Mouse (Mus musculus): ENCODE measurements at regions not wholly inside any gene's neighbourhood (a gene's known extent, or its start where the extent isn't known, plus 50 kb on each side); places are given as distances from the start of the nearest gene placed in this dataset.
"Not testable (repeated sequence)": the region's sequence is repeated elsewhere in the genome, so short reads cannot be mapped to it uniquely, and the experiment has no call there.

- peak; percentile 9 for DNase-seq
Observed at GRCm38 (mm10) chr4:66691598-66692220, 135.7 kb upstream of the Tlr4 start.

- no peak for DNase-seq
Observed at GRCm38 (mm10) chr4:66693982-66694578, 133.3 kb upstream of the Tlr4 start.

GRCm38 (mm10) chr4:66715821-66716760 lies 111.3 kb upstream of the Tlr4 start:
- DNase-seq, result no peak

- no peak for DNase-seq
Observed at GRCm38 (mm10) chr4:66737407-66737806, 90.0 kb upstream of the Tlr4 start.

DNA sequence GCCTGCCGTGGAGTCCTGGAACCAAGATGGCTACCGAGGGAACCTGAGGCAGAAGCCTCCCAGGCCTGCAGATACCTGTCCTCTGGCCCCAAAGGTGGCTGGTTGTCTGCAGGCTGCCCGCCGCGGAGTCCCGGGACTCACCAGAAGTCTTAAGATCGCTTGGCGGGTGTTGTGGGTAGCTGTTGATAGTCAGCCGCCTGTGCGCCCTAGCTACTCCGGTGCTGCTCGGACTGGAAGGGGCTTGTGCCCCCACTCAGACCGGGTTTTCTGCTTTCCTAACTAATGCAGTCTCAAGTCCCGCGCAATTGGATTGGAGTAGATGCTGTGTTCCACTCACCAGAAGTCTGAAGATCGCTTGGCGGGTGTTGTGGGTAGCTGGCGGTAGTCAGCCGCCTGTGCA lies 84.0 kb upstream of the Tlr4 start:
- not testable (repeated sequence) for DNase-seq

GRCm38 (mm10) chr4:66768762-66769161 lies 58.6 kb upstream of the Tlr4 start:
- DNase-seq, result peak; percentile 72
